Mouse (Mus musculus) thymus, adult 2 months (tissue): Measurements from ENCODE around the gene Lrrc28.

Source experiments
- CTCF ChIP-seq: fragments of 200-500 bp; IDR thresholded peaks from 2 replicates; pipeline ENCODE4 v1.5.1; 2012; ENCODE audit warnings: mild to moderate bottlenecking, control low read depth, low read length, moderate library complexity, borderline replicate concordance; ENCODE audit not compliant: control insufficient read depth, poor library complexity, insufficient read depth; ENCODE audit errors: extremely low read depth
- POLR2A ChIP-seq: fragments of 200-500 bp; IDR thresholded peaks from 2 replicates; pipeline ENCODE4 v1.6.1; 2012; ENCODE audit warnings: mild to moderate bottlenecking, low read length, control low read depth, moderate library complexity; ENCODE audit not compliant: control insufficient read depth, poor library complexity, insufficient read depth; ENCODE audit errors: extremely low read depth

GRCm38 (mm10) chr7:67617646-67618045 lies 27.4 kb downstream of the Lrrc28 start:
- TF ChIP-seq CTCF = no peak
- no peak for TF ChIP-seq POLR2A
